Mouse (Mus musculus): Measurements from ENCODE around the gene Tanc1. TPM values are rescaled to one million over a fixed set of nuclear protein-coding genes. Genes with fewer than 3 reads are reported as not detected.

Tanc1 gene
- total and polyA plus RNA-seq, 3 experiments = 0.03 to 6.9 (median 0.49) TPM

GRCm38 (mm10) chr2:59824289-59824688, 212.4 kb downstream of the Tanc1 start:
- no peak for TF ChIP-seq GATA1 (IDR thresholded peaks at IDR 0.05; ENCODE audit: borderline replicate concordance, low read length)
- Histone ChIP-seq H3K36me3 (replicated peaks) (no peaks in the 10 kb centered on the region), H3K4me3 (ENCODE audit: low read depth, low read length) (no peak overlapping the region), H3K4me1 (ENCODE audit: insufficient read depth, low read depth, low read length) (no peaks in the 10 kb centered on the region), H3K9me3 (replicated peaks) (no peaks in the 10 kb centered on the region), H3K27me3 (ENCODE audit: insufficient read depth, low read length) (peaks cover 31% of the 10 kb centered on the region)
- ATAC-seq (ENCODE audit: extremely low read depth, insufficient number of reproducible peaks, low FRiP score, poor library complexity, severe bottlenecking) = no peak
- no peak for DNase-seq (ENCODE audit: low spot score)

DNA sequence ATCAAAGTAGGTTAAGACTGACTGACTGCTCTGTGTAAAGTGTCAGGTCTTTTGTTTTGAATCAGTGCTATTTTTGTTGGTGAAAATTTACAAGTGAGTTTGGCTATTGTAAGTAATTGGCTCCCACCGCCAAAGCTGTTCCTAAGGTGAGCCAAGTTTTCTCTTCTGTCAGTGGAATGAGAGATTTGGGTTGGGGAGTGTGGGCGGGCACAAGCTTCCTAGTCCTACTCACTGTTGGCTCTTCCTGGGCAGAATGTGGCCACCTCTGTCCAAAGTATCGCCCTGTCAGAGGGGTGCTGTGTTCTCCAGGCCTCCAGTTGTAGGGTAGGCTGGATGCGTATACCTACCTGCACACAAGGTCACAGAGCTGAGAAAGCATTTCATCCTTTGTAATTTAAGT, 213.5 kb downstream of the Tanc1 start:
- Histone ChIP-seq H3K36me3 (replicated peaks) (no peaks in the 10 kb centered on the region), H3K9me3 (replicated peaks) (no peaks in the 10 kb centered on the region), H3K27me3 (ENCODE audit: insufficient read depth, low read length) (peaks cover 37% of the 10 kb centered on the region), H3K4me1 (ENCODE audit: insufficient read depth, low read depth, low read length) (no peaks in the 10 kb centered on the region), H3K4me3 (ENCODE audit: low read depth, low read length) (no peak overlapping the region)
- TF ChIP-seq CTCF (IDR thresholded peaks at IDR 0.05; ENCODE audit: low read depth, low read length) (no peak), GATA2 (IDR thresholded peaks at IDR 0.05; ENCODE audit: borderline replicate concordance, low read depth, low read length) (no peak), TAL1 (conservative IDR thresholded peaks at IDR 0.05; ENCODE audit: low read depth, low read length) (no peak), GATA1 (IDR thresholded peaks at IDR 0.05; ENCODE audit: borderline replicate concordance, low read length) (no peak), POLR2AphosphoS5 (IDR thresholded peaks at IDR 0.05; ENCODE audit: insufficient replicate concordance, low read depth, low read length) (no peak)
- ATAC-seq (ENCODE audit: extremely low read depth, insufficient number of reproducible peaks, low FRiP score, poor library complexity, severe bottlenecking) = no peak
- DNase-seq (ENCODE audit: low spot score) = no peak

- Histone ChIP-seq H3K4me3 (ENCODE audit: low read depth, low read length) (no peak overlapping the region), H3K36me3 (replicated peaks) (no peaks in the 10 kb centered on the region), H3K27me3 (ENCODE audit: insufficient read depth, low read length) (peaks cover 53% of the 10 kb centered on the region), H3K4me1 (ENCODE audit: insufficient read depth, low read depth, low read length) (no peaks in the 10 kb centered on the region), H3K9me3 (replicated peaks) (no peaks in the 10 kb centered on the region)
- no peak for DNase-seq (ENCODE audit: low spot score)
- no peak for TF ChIP-seq POLR2AphosphoS5 (IDR thresholded peaks at IDR 0.05; ENCODE audit: insufficient replicate concordance, low read depth, low read length)
- no peak for TF ChIP-seq TAL1 (conservative IDR thresholded peaks at IDR 0.05; ENCODE audit: low read depth, low read length)
- TF ChIP-seq CTCF (IDR thresholded peaks at IDR 0.05; ENCODE audit: low read depth, low read length) = no peak
- no peak for TF ChIP-seq GATA1 (IDR thresholded peaks at IDR 0.05; ENCODE audit: borderline replicate concordance, low read length)
- no peak for TF ChIP-seq GATA2 (IDR thresholded peaks at IDR 0.05; ENCODE audit: borderline replicate concordance, low read depth, low read length)
- no peak for ATAC-seq (ENCODE audit: extremely low read depth, insufficient number of reproducible peaks, low FRiP score, poor library complexity, severe bottlenecking)
These were observed 216.3 kb downstream of the Tanc1 start for GRCm38 (mm10) chr2:59828103-59828655.

DNA sequence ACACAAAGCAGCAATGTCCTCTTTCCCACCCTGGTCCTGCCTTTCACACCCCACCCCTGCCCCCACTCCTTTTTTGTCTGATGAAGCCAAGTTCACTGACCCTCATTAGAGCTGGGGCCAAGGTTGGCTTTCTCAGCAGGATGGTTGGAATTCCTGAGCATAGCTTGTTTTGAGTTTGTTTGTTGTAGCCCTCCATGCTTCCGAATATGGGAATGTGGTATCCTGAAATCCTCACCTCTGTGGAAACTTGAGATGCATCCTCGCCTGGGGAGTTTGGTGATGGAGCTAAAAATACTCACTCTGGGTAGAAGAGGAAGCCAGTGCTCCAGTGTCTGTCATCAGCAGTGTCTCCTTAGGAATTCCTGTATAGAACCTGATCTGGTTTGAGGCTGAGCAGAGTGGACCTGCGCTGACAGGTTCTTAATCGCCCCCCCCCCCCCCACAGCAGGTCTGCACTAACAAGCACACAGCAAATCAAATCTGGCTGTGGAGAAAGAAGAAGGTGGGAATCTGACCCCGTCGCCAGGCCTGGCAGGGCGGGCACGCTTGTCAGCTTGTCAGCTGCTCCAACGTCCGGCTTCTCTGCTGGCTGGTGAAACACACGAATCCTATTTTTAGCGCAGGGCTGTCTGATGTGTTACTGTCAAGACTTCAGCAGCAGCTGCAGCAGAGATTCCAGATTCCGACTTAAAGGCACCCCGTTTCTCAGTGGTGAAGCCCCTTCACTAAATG, 217.1 kb downstream of the Tanc1 start:
- Histone ChIP-seq H3K9me3 (replicated peaks) (no peaks in the 10 kb centered on the region), H3K27me3 (ENCODE audit: insufficient read depth, low read length) (peaks cover 56% of the 10 kb centered on the region), H3K36me3 (replicated peaks) (no peaks in the 10 kb centered on the region), H3K4me3 (ENCODE audit: low read depth, low read length) (no peak overlapping the region), H3K4me1 (ENCODE audit: insufficient read depth, low read depth, low read length) (no peaks in the 10 kb centered on the region)
- ATAC-seq (ENCODE audit: extremely low read depth, insufficient number of reproducible peaks, low FRiP score, poor library complexity, severe bottlenecking) = no peak
- TF ChIP-seq GATA1 (IDR thresholded peaks at IDR 0.05; ENCODE audit: borderline replicate concordance, low read length) (no peak), CTCF (IDR thresholded peaks at IDR 0.05; ENCODE audit: low read depth, low read length) (no peak), POLR2AphosphoS5 (IDR thresholded peaks at IDR 0.05; ENCODE audit: insufficient replicate concordance, low read depth, low read length) (no peak), GATA2 (IDR thresholded peaks at IDR 0.05; ENCODE audit: borderline replicate concordance, low read depth, low read length) (no peak), TAL1 (conservative IDR thresholded peaks at IDR 0.05; ENCODE audit: low read depth, low read length) (no peak)
- no peak for DNase-seq (ENCODE audit: low spot score)

DNA sequence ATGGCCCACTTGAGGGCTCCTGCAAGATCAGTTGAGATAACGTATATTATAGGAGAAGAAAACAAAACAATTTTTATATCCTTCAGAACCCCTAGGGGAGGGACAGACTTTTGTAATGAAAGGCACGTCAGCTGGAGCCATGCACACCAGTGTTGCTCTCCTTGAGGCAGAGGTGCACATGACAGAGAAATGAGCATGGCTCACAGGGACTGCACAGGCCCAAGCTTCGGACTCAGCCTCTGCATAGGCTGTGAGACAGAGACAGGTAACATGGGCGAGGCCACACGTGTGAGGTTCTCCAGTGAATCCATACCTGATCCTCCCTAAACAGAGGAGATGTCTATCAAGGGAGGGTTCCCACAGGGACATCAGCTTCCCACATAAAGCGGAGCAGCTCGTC, 217.9 kb downstream of the Tanc1 start:
- H3K4me3 ChIP-seq (ENCODE audit: low read depth, low read length) = no peak overlapping the region
- no peak for DNase-seq (ENCODE audit: low spot score)
- peaks cover 56% of the 10 kb centered on the region for H3K27me3 ChIP-seq (ENCODE audit: insufficient read depth, low read length)
- no peaks in the 10 kb centered on the region for H3K4me1 ChIP-seq (ENCODE audit: insufficient read depth, low read depth, low read length)
- no peak for ATAC-seq (ENCODE audit: extremely low read depth, insufficient number of reproducible peaks, low FRiP score, poor library complexity, severe bottlenecking)
- TF ChIP-seq GATA1 (IDR thresholded peaks at IDR 0.05; ENCODE audit: borderline replicate concordance, low read length) (no peak), POLR2AphosphoS5 (IDR thresholded peaks at IDR 0.05; ENCODE audit: insufficient replicate concordance, low read depth, low read length) (no peak), GATA2 (IDR thresholded peaks at IDR 0.05; ENCODE audit: borderline replicate concordance, low read depth, low read length) (no peak), CTCF (IDR thresholded peaks at IDR 0.05; ENCODE audit: low read depth, low read length) (no peak), TAL1 (conservative IDR thresholded peaks at IDR 0.05; ENCODE audit: low read depth, low read length) (no peak)
- no peaks in the 10 kb centered on the region for H3K36me3 ChIP-seq (replicated peaks)
- H3K9me3 ChIP-seq (replicated peaks) = no peaks in the 10 kb centered on the region

DNA sequence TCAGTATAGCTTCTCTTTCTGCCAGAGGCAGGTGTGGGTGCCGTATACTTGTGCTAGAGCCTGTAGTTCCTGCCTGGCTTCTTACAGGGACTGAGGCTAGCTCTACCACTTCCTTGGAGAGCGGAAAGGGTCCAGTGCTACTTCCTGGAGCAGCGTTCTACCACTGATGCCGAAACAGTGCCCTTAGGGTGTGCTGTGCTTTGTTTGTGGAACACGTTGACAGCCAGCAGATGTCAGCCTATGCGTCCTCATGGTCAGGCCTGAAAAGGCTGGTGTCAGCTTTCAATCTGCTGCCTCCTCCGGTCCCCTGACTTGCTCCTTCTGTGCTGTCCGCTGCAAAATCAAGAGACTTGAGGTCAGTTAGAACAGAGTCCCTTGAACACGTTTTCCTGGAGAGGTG, 218.3 kb downstream of the Tanc1 start:
- ATAC-seq (ENCODE audit: extremely low read depth, insufficient number of reproducible peaks, low FRiP score, poor library complexity, severe bottlenecking) (no peak), DNase-seq (ENCODE audit: low spot score) (no peak)
- Histone ChIP-seq H3K9me3 (replicated peaks) (no peaks in the 10 kb centered on the region), H3K4me1 (ENCODE audit: insufficient read depth, low read depth, low read length) (no peaks in the 10 kb centered on the region), H3K36me3 (replicated peaks) (no peaks in the 10 kb centered on the region), H3K4me3 (ENCODE audit: low read depth, low read length) (no peak overlapping the region), H3K27me3 (ENCODE audit: insufficient read depth, low read length) (peaks cover 56% of the 10 kb centered on the region)
- TF ChIP-seq CTCF (IDR thresholded peaks at IDR 0.05; ENCODE audit: low read depth, low read length) = no peak

Data from G1E (cell line).